Mouse (Mus musculus): ENCODE measurements around the gene Wwc2.
"Not testable (repeated sequence)": the region's sequence is repeated elsewhere in the genome, so short reads cannot be mapped to it uniquely, and the experiment has no call there.

The Wwc2 gene

GRCm38 (mm10) chr8:47843651-47844050, 147.1 kb downstream of the Wwc2 start:
- DNase-seq = no peak

GRCm38 (mm10) chr8:47843063-47843462, 147.7 kb downstream of the Wwc2 start:
- no peak for DNase-seq

GRCm38 (mm10) chr8:47833944-47834343, 156.8 kb downstream of the Wwc2 start:
- no peak for DNase-seq

GRCm38 (mm10) chr8:47832616-47833015, 158.1 kb downstream of the Wwc2 start:
- DNase-seq = no peak

GRCm38 (mm10) chr8:47826911-47827310, 163.8 kb downstream of the Wwc2 start:
- no peak for DNase-seq

- no peak for DNase-seq
Measured at GRCm38 (mm10) chr8:47825596-47825995, 165.1 kb downstream of the Wwc2 start.

- DNase-seq = no peak
Measured at GRCm38 (mm10) chr8:47824182-47824581, 166.5 kb downstream of the Wwc2 start, which contains the start of gene Cldn22. Gene Cldn22 (plus strand): TSS chr8:47824482.

- DNase-seq = no peak
Measured at GRCm38 (mm10) chr8:47823777-47824176, 166.9 kb downstream of the Wwc2 start.

GRCm38 (mm10) chr8:47822541-47822940, 168.2 kb downstream of the Wwc2 start:
- DNase-seq = not testable (repeated sequence)

- no peak for DNase-seq
Measured at GRCm38 (mm10) chr8:47821843-47822242, 168.9 kb downstream of the Wwc2 start, which contains the start of gene Cldn24. Gene Cldn24 (plus strand): TSS chr8:47822143.

- no peak for DNase-seq
Measured at GRCm38 (mm10) chr8:47820914-47821772, 169.6 kb downstream of the Wwc2 start.

- DNase-seq = no peak
Measured at GRCm38 (mm10) chr8:47819034-47819433, 171.7 kb downstream of the Wwc2 start.

GRCm38 (mm10) chr8:47811221-47811620, 179.5 kb downstream of the Wwc2 start:
- DNase-seq = no peak

- no peak for DNase-seq
Measured at GRCm38 (mm10) chr8:47810666-47811015, 180.1 kb downstream of the Wwc2 start.

- no peak for DNase-seq
Measured at GRCm38 (mm10) chr8:47809970-47810665, 180.6 kb downstream of the Wwc2 start.

GRCm38 (mm10) chr8:47804262-47804661, 186.5 kb downstream of the Wwc2 start:
- DNase-seq = no peak

- DNase-seq = no peak
Measured at GRCm38 (mm10) chr8:47802349-47802748, 188.4 kb downstream of the Wwc2 start.

GRCm38 (mm10) chr8:47799438-47799837, 191.3 kb downstream of the Wwc2 start:
- DNase-seq = no peak

- no peak for DNase-seq
Measured at GRCm38 (mm10) chr8:47791986-47792385, 198.7 kb downstream of the Wwc2 start.

GRCm38 (mm10) chr8:47787705-47788104, 203.0 kb downstream of the Wwc2 start:
- no peak for DNase-seq

GRCm38 (mm10) chr8:47786323-47786722, 204.4 kb downstream of the Wwc2 start:
- no peak for DNase-seq

- DNase-seq = no peak
Measured at GRCm38 (mm10) chr8:47784436-47784835, 206.3 kb downstream of the Wwc2 start.

- no peak for DNase-seq
Measured at GRCm38 (mm10) chr8:47783944-47784343, 206.8 kb downstream of the Wwc2 start.

GRCm38 (mm10) chr8:47783544-47783943, 207.2 kb downstream of the Wwc2 start:
- no peak for DNase-seq
